Mouse (Mus musculus) ES-E14 (cell line): ENCODE measurements around the gene Krtap10-10.

Experiments
- HCFC1 ChIP-seq: IDR thresholded peaks from 2 replicates; pipeline ENCODE4 v1.6.1; 2012; ENCODE audit warnings: low read length, inconsistent platforms, borderline replicate concordance; ENCODE audit not compliant: insufficient read depth
- MAFK ChIP-seq: IDR thresholded peaks from 2 replicates; pipeline ENCODE4 v1.6.1; 2014; ENCODE audit warnings: mild to moderate bottlenecking, low read depth, low read length, inconsistent platforms; ENCODE audit not compliant: insufficient read depth
- ZNF384 ChIP-seq: IDR thresholded peaks from 2 replicates; pipeline ENCODE4 v1.6.1; 2012; ENCODE audit warnings: low read depth, low read length, inconsistent platforms

GRCm38 (mm10) chr10:77794976-77795375 lies 40.8 kb upstream of the Krtap10-10 start, which contains the start of gene Gm9639:
- TF ChIP-seq ZNF384 = no peak
- TF ChIP-seq MAFK = no peak
- no peak for TF ChIP-seq HCFC1
